Mouse (Mus musculus) hindbrain, embryonic 14.5 days (tissue): ENCODE results near the gene Lta. TPM values are rescaled to one million over a fixed set of nuclear protein-coding genes. Genes with fewer than 3 reads are reported as not detected.

Experiments
- ATAC-seq: fragments of 200-750 bp; cut with Nextera tagmentation; 2 replicates; pipeline ENCODE4 v1.8.0; 2017; ENCODE audit warnings: moderate number of reproducible peaks, mild to moderate bottlenecking, moderate TSS enrichment, moderate library complexity; ENCODE audit not compliant: low FRiP score
- DNase-seq: peaks from one replicate; pipeline ENCODE4 v3.0.0-alpha.2; 2015; ENCODE audit warnings: low spot score
- H3K27ac ChIP-seq: fragments of 300-500 bp; sonication (generic); 2 replicates; pipeline ENCODE4 v1.5.1; 2014; ENCODE audit warnings: mild to moderate bottlenecking, moderate library complexity
- H3K27me3 ChIP-seq: fragments of 300-500 bp; sonication (generic); 2 replicates; pipeline ENCODE4 v1.6.1; 2014; ENCODE audit warnings: mild to moderate bottlenecking, low read length, mixed read lengths; ENCODE audit not compliant: control insufficient read depth, insufficient read depth
- H3K36me3 ChIP-seq: fragments of 300-500 bp; sonication (generic); replicated peaks from 2 replicates; pipeline ENCODE4 v1.6.1; 2014; ENCODE audit not compliant: control insufficient read depth, insufficient read depth
- H3K4me1 ChIP-seq: fragments of 300-500 bp; sonication (generic); replicated peaks from 2 replicates; pipeline ENCODE4 v1.6.1; 2014; ENCODE audit warnings: antibody characterized with exemption, low read length, mixed read lengths; ENCODE audit not compliant: control insufficient read depth, insufficient read depth
- H3K4me2 ChIP-seq: fragments of 300-500 bp; sonication (generic); replicated peaks from 2 replicates; pipeline ENCODE4 v1.6.1; 2014; ENCODE audit warnings: mild to moderate bottlenecking, moderate library complexity
- H3K4me3 ChIP-seq: fragments of 300-500 bp; sonication (generic); replicated peaks from 2 replicates; pipeline ENCODE4 v1.5.1; 2014; ENCODE audit warnings: mild to moderate bottlenecking, low read length
- H3K9ac ChIP-seq: fragments of 300-500 bp; sonication (generic); 2 replicates; pipeline ENCODE4 v1.6.1; 2014
- H3K9me3 ChIP-seq: fragments of 300-500 bp; sonication (generic); 2 replicates; pipeline ENCODE4 v1.6.1; 2016; ENCODE audit warnings: low read length; ENCODE audit not compliant: control insufficient read depth
- WGBS: fragments of 180-500 bp; shearing (Covaris S2); extraction: QIAGEN DNeasy Blood & Tissue Kit; methylation state at CpG from one replicate; pipeline ENCODE4 v1.1.7; 2014; 5-methylcytosine and 5-hydroxymethylcytosine counted together
- polyA plus RNA-seq: library from polyadenylated mRNA; unstranded; fragments of >200 nt; fragmentation: Nextera tagmentation; extraction: Ambion mirVana; gene quantifications from 2 replicates; pipeline ENCODE4 v1.2.1, GENCODE M21; 2014

Lta gene
- polyA plus RNA-seq, 1 experiment from 2014 or later: 0.23 TPM

DNA sequence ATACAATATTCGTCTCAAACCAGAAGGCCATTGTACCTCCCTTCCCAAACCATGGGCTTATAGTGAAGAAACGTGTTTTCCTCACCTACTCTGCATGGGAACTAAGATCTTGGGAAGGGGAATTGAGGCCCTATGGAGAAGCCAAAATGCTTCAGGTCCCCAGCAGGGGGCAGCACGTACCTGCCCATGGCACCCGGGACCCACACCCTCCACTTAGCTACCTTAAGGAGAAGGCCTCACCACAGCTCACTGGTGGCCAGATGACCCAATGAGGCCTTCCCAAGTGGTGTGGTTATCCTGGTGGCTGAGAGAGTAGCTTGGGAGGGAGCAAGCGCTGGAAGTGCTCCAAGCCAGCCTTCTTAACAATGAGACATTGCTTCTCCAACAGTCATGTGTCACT is 26.6 kb downstream of the Lta start:
- no peaks in the 10 kb centered on the region for H3K27me3 ChIP-seq
- no peak overlapping the region for H3K9ac ChIP-seq
- H3K4me1 ChIP-seq: no peaks in the 10 kb centered on the region
- 17% methylated on average over 5 of the region's 5 CpGs for WGBS
- H3K4me3 ChIP-seq: no peak overlapping the region
- DNase-seq (peak; percentile 66), ATAC-seq (no peak)
- no peaks in the 10 kb centered on the region for H3K36me3 ChIP-seq
- no peak overlapping the region for H3K27ac ChIP-seq
- H3K4me2 ChIP-seq: no peak overlapping the region
- no peaks in the 10 kb centered on the region for H3K9me3 ChIP-seq

DNA sequence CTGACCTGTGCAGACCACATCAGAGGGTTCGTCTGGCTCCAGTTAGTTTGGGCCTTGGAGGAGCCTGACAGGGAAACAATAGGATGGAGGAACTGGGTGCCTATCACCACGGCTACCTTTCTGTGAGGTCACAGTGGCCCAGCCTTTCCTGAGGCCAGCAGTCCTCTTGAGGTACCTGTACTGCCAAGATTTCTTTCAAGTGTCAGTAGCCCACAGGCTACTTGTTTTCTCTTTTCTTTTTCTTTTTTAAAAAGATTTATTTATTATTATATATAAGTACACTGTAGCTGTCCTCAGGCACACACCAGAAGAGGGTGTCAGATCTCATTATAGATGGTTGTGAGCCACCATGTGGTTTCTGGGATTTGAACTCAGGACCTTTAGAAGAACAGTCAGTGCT is 29.2 kb downstream of the Lta start, which contains the start of gene Aif1:
Gene Aif1, minus strand, starts transcription at position 101 of the 400 bp plus-strand sequence.
- Histone ChIP-seq H3K27ac (no peak within 1 kb of the TSS), H3K4me2 (no peak within 1 kb of the TSS), H3K4me1 (no peaks in the 10 kb centered on the region), H3K9ac (no peak within 1 kb of the TSS), H3K9me3 (no peaks in the 10 kb centered on the region), H3K27me3 (no peaks in the 10 kb centered on the region), H3K4me3 (no peak within 1 kb of the TSS), H3K36me3 (no peaks in the 10 kb centered on the region)
- DNase-seq (no peak), ATAC-seq (no peak)
- WGBS: 39% methylated on average over 2 of the region's 2 CpGs

GRCm38 (mm10) chr17:35175382-35175781 is 29.8 kb downstream of the Lta start:
- Histone ChIP-seq H3K27ac (no peak overlapping the region), H3K36me3 (no peaks in the 10 kb centered on the region), H3K27me3 (no peaks in the 10 kb centered on the region), H3K4me3 (no peak overlapping the region), H3K9ac (no peak overlapping the region), H3K4me1 (no peaks in the 10 kb centered on the region), H3K4me2 (no peak overlapping the region), H3K9me3 (no peaks in the 10 kb centered on the region)
- WGBS: 85% methylated on average over 6 of the region's 6 CpGs
- no peak for DNase-seq
- no peak for ATAC-seq

DNA sequence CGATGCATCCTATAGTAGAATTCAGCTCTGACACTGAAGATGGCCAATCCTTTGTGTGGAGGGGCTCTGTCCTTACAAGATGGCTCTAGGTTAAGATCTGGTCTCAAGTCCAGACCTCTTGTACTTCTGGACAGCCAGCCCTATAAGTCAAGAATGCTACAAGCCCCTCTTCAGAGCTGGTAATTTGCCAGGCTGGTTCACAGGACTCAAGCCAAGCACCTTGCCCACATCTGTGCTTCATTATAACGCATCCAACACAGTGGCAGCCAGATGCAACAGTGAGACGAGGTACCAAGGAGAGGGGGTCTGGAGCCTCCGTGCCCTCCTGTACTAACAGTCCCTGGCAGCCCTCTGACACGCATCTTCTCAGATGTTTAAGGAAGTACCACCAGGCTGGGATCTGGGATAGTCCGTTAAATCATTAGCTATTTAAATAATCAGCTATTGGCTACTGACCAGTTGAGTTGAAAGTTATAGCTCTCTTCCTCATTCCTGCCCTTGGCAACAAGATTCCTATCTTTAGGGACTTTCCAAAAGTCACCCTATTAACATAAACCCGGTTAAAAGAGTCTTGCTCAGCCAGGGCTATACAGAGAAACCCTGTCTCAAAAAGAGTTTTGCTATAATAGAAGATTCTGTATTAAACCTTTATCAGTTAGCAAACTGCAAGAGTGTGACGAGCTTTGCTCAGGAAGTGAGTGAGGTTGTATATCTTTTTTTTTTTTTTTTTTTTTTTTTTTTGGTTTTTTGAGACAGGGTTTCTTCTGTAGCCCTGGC is 30.8 kb downstream of the Lta start:
- H3K27me3 ChIP-seq: no peaks in the 10 kb centered on the region
- no peak overlapping the region for H3K9ac ChIP-seq
- WGBS: 75% methylated on average over 8 of the region's 8 CpGs
- H3K36me3 ChIP-seq: no peaks in the 10 kb centered on the region
- H3K4me1 ChIP-seq: no peaks in the 10 kb centered on the region
- no peak overlapping the region for H3K4me3 ChIP-seq
- no peak for DNase-seq
- no peak overlapping the region for H3K4me2 ChIP-seq
- no peak overlapping the region for H3K27ac ChIP-seq
- ATAC-seq: no peak
- no peaks in the 10 kb centered on the region for H3K9me3 ChIP-seq

- H3K27ac ChIP-seq: no peak overlapping the region
- 74% methylated on average over 3 of the region's 3 CpGs for WGBS
- no peaks in the 10 kb centered on the region for H3K9me3 ChIP-seq
- no peak overlapping the region for H3K4me3 ChIP-seq
- H3K36me3 ChIP-seq: no peaks in the 10 kb centered on the region
- H3K9ac ChIP-seq: no peak overlapping the region
- no peak overlapping the region for H3K4me2 ChIP-seq
- no peaks in the 10 kb centered on the region for H3K4me1 ChIP-seq
- ATAC-seq: no peak
- DNase-seq: no peak
- no peaks in the 10 kb centered on the region for H3K27me3 ChIP-seq
These were observed 31.8 kb downstream of the Lta start for GRCm38 (mm10) chr17:35173329-35173728.

- H3K4me1 ChIP-seq: no peaks in the 10 kb centered on the region
- no peaks in the 10 kb centered on the region for H3K9me3 ChIP-seq
- no peak overlapping the region for H3K4me3 ChIP-seq
- no peaks in the 10 kb centered on the region for H3K27me3 ChIP-seq
- WGBS: 73% methylated on average over 11 of the region's 11 CpGs
- H3K36me3 ChIP-seq: no peaks in the 10 kb centered on the region
- DNase-seq (no peak), ATAC-seq (no peak)
- H3K27ac ChIP-seq: no peak overlapping the region
- H3K4me2 ChIP-seq: no peak overlapping the region
- H3K9ac ChIP-seq: no peak overlapping the region
These were observed 32.5 kb downstream of the Lta start for GRCm38 (mm10) chr17:35172445-35173234.

DNA sequence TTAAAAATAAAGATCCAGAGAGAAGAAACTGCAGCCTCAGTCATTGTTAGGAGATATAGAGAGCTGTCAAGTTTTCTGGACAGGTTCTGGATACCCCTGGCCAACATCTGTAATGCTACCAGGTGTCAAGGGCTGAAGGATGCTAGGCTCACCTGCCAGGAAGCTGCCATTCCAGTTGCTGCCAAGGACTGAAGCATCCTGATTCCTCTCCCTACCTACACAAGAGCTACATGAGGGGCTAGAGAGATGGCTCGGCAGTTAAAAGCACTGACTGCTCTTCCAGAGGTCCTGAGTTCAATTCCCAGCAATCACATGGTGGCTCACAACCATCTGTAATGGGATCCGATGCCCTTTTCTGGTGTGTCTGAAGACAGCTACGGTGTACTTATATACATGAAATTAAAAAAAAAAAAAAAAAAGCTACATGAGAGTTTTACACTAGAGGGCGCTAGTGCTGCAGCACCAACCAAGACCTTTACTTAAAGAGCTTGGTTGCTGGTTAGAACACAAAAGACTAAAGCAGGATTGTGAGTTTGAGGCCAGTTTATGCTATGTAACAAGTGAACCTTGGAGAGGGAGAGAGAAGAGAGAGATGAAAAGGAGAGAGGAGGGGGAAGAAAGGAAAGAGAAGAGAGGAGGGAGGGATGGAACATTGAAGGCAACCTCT is 36.5 kb downstream of the Lta start:
- DNase-seq: peak; percentile 87
- Histone ChIP-seq H3K4me3 (no peak overlapping the region), H3K9ac (peak overlapping the region; percentile 31; the same call in 1 of the 2 replicates), H3K4me1 (peaks cover 10% of the 10 kb centered on the region), H3K4me2 (no peak overlapping the region), H3K27ac (no peak overlapping the region), H3K9me3 (no peaks in the 10 kb centered on the region), H3K36me3 (no peaks in the 10 kb centered on the region), H3K27me3 (no peaks in the 10 kb centered on the region)
- 28% methylated on average over 4 of the region's 4 CpGs for WGBS
- ATAC-seq: no peak

- no peak for ATAC-seq
- 91% methylated on average over 7 of the region's 7 CpGs for WGBS
These were observed 37.4 kb downstream of the Lta start for GRCm38 (mm10) chr17:35167794-35168193.

More at GRCm38 (mm10) chr17:35167794-35168193, 37.4 kb downstream of the Lta start:
- DNase-seq: no peak
- Histone ChIP-seq H3K9me3 (no peaks in the 10 kb centered on the region), H3K9ac (no peak overlapping the region), H3K4me1 (peaks cover 16% of the 10 kb centered on the region), H3K27me3 (no peaks in the 10 kb centered on the region), H3K4me3 (no peak overlapping the region), H3K4me2 (no peak overlapping the region), H3K27ac (no peak overlapping the region), H3K36me3 (0 out of 2 replicates have a peak, but pooled peaks cover 2% of the 10 kb centered on the region)
